Mouse (Mus musculus) megakaryocyte, embryonic 14.5 days (primary cell): ENCODE measurements around the gene 4930452B06Rik. TPM values are rescaled to one million over a fixed set of nuclear protein-coding genes. Genes with fewer than 3 reads are reported as not detected.

Source experiments
- H3K27me3 ChIP-seq: replicated peaks from 2 replicates; pipeline ENCODE3; 2012; ENCODE audit warnings: inconsistent platforms
- H3K36me3 ChIP-seq: replicated peaks from 2 replicates; pipeline ENCODE3; 2012; ENCODE audit warnings: low read length, inconsistent platforms, mixed read lengths
- H3K4me1 ChIP-seq: 2 replicates; pipeline ENCODE4 v1.6.1; 2012; ENCODE audit warnings: inconsistent platforms
- H3K4me3 ChIP-seq: replicated peaks from 2 replicates; pipeline ENCODE3; 2012; ENCODE audit warnings: moderate library complexity, mild to moderate bottlenecking, inconsistent platforms
- H3K9me3 ChIP-seq: 2 replicates; pipeline ENCODE4 v1.6.1; 2012; ENCODE audit warnings: inconsistent platforms
- FLI1 ChIP-seq: IDR thresholded peaks from 2 replicates; pipeline ENCODE4 v1.6.1; 2012; ENCODE audit warnings: low read length, inconsistent platforms, mixed read lengths
- GATA1 ChIP-seq: IDR thresholded peaks from 3 replicates; pipeline ENCODE4 v1.6.1; 2012; ENCODE audit warnings: mixed read lengths, low read length, inconsistent platforms, borderline replicate concordance
- polyA plus RNA-seq: library from polyadenylated mRNA; stranded (reverse); fragments of >175 nt; gene quantifications from 2 replicates; pipeline ENCODE4 v1.2.3, GENCODE M21; 2012; ENCODE audit warnings: low replicate concordance; ENCODE audit not compliant: insufficient read depth

4930452B06Rik gene
- polyA plus RNA-seq, 1 experiment = not detected

GRCm38 (mm10) chr14:8441623-8442022 is 224.4 kb downstream of the 4930452B06Rik start:
- Histone ChIP-seq H3K36me3 (no peaks in the 10 kb centered on the region), H3K4me3 (no peak overlapping the region), H3K27me3 (no peaks in the 10 kb centered on the region), H3K9me3 (no peaks in the 10 kb centered on the region), H3K4me1 (no peaks in the 10 kb centered on the region)
- no peak for TF ChIP-seq FLI1
- no peak for TF ChIP-seq GATA1

- Histone ChIP-seq H3K9me3 (no peaks in the 10 kb centered on the region), H3K36me3 (no peaks in the 10 kb centered on the region), H3K4me1 (no peaks in the 10 kb centered on the region), H3K27me3 (no peaks in the 10 kb centered on the region), H3K4me3 (no peak overlapping the region)
- TF ChIP-seq GATA1 = no peak
- no peak for TF ChIP-seq FLI1
These were observed 235.3 kb downstream of the 4930452B06Rik start for GRCm38 (mm10) chr14:8430611-8431230.

GRCm38 (mm10) chr14:8429767-8430166 is 236.3 kb downstream of the 4930452B06Rik start:
- H3K4me1 ChIP-seq = no peaks in the 10 kb centered on the region
- H3K27me3 ChIP-seq = no peaks in the 10 kb centered on the region
- no peaks in the 10 kb centered on the region for H3K9me3 ChIP-seq
- no peaks in the 10 kb centered on the region for H3K36me3 ChIP-seq
- no peak overlapping the region for H3K4me3 ChIP-seq
- TF ChIP-seq FLI1 = no peak
- TF ChIP-seq GATA1 = no peak

GRCm38 (mm10) chr14:8422833-8423232 is 243.2 kb downstream of the 4930452B06Rik start:
- no peaks in the 10 kb centered on the region for H3K36me3 ChIP-seq
- TF ChIP-seq FLI1 (no peak), GATA1 (no peak)
- H3K9me3 ChIP-seq = peaks cover 6% of the 10 kb centered on the region; the same call in 1 of the 2 replicates
- H3K27me3 ChIP-seq = peaks cover 3% of the 10 kb centered on the region
- H3K4me3 ChIP-seq = no peak overlapping the region
- H3K4me1 ChIP-seq = no peaks in the 10 kb centered on the region

GRCm38 (mm10) chr14:8421199-8421787 is 244.7 kb downstream of the 4930452B06Rik start:
- no peaks in the 10 kb centered on the region for H3K36me3 ChIP-seq
- peaks cover 3% of the 10 kb centered on the region for H3K27me3 ChIP-seq
- H3K9me3 ChIP-seq = peaks cover 6% of the 10 kb centered on the region; the same call in 1 of the 2 replicates
- H3K4me3 ChIP-seq = no peak overlapping the region
- H3K4me1 ChIP-seq = no peaks in the 10 kb centered on the region
- TF ChIP-seq GATA1 (no peak), FLI1 (no peak)

GRCm38 (mm10) chr14:8418610-8419009 is 247.4 kb downstream of the 4930452B06Rik start:
- H3K4me3 ChIP-seq = no peak overlapping the region
- no peaks in the 10 kb centered on the region for H3K4me1 ChIP-seq
- TF ChIP-seq FLI1 (no peak), GATA1 (no peak)
- peaks cover 3% of the 10 kb centered on the region for H3K27me3 ChIP-seq
- no peaks in the 10 kb centered on the region for H3K36me3 ChIP-seq
- peaks cover 3% of the 10 kb centered on the region; the same call in 1 of the 2 replicates for H3K9me3 ChIP-seq

- TF ChIP-seq FLI1 = no peak
- TF ChIP-seq GATA1 = no peak
- no peaks in the 10 kb centered on the region for H3K27me3 ChIP-seq
- no peaks in the 10 kb centered on the region for H3K4me1 ChIP-seq
- H3K36me3 ChIP-seq = no peaks in the 10 kb centered on the region
- no peak overlapping the region for H3K4me3 ChIP-seq
- no peaks in the 10 kb centered on the region for H3K9me3 ChIP-seq
These were observed 260.1 kb downstream of the 4930452B06Rik start for GRCm38 (mm10) chr14:8405946-8406345.

- Histone ChIP-seq H3K9me3 (no peaks in the 10 kb centered on the region), H3K4me1 (no peaks in the 10 kb centered on the region), H3K27me3 (no peaks in the 10 kb centered on the region), H3K4me3 (no peak overlapping the region), H3K36me3 (no peaks in the 10 kb centered on the region)
- TF ChIP-seq FLI1 (no peak), GATA1 (no peak)
These were observed 262.7 kb downstream of the 4930452B06Rik start for GRCm38 (mm10) chr14:8403310-8403709.

GRCm38 (mm10) chr14:8398507-8398906 is 267.5 kb downstream of the 4930452B06Rik start:
- TF ChIP-seq GATA1 (no peak), FLI1 (no peak)
- peaks cover 3% of the 10 kb centered on the region; the same call in 1 of the 2 replicates for H3K9me3 ChIP-seq
- H3K27me3 ChIP-seq = no peaks in the 10 kb centered on the region
- H3K4me3 ChIP-seq = no peak overlapping the region
- H3K36me3 ChIP-seq = no peaks in the 10 kb centered on the region
- H3K4me1 ChIP-seq = no peaks in the 10 kb centered on the region; the same call in 1 of the 2 replicates

- TF ChIP-seq GATA1 = no peak
- no peak for TF ChIP-seq FLI1
- no peaks in the 10 kb centered on the region for H3K36me3 ChIP-seq
- no peaks in the 10 kb centered on the region for H3K27me3 ChIP-seq
- H3K4me1 ChIP-seq = peaks cover 6% of the 10 kb centered on the region; the same call in 1 of the 2 replicates
- peaks cover 3% of the 10 kb centered on the region; the same call in 1 of the 2 replicates for H3K9me3 ChIP-seq
- no peak overlapping the region for H3K4me3 ChIP-seq
These were observed 270.3 kb downstream of the 4930452B06Rik start for GRCm38 (mm10) chr14:8395690-8396287.
